Mouse (Mus musculus) liver, embryonic 14.5 days (tissue): ENCODE data around the gene Pirb.

Source experiments
- CTCF ChIP-seq: IDR thresholded peaks from 2 replicates; pipeline ENCODE4 v1.5.1; 2016; ENCODE audit warnings: antibody characterized with exemption, low read depth, control low read depth
- EP300 ChIP-seq: IDR thresholded peaks from 2 replicates; pipeline ENCODE4 v1.6.1; 2016; ENCODE audit warnings: antibody characterized with exemption, low read depth

DNA sequence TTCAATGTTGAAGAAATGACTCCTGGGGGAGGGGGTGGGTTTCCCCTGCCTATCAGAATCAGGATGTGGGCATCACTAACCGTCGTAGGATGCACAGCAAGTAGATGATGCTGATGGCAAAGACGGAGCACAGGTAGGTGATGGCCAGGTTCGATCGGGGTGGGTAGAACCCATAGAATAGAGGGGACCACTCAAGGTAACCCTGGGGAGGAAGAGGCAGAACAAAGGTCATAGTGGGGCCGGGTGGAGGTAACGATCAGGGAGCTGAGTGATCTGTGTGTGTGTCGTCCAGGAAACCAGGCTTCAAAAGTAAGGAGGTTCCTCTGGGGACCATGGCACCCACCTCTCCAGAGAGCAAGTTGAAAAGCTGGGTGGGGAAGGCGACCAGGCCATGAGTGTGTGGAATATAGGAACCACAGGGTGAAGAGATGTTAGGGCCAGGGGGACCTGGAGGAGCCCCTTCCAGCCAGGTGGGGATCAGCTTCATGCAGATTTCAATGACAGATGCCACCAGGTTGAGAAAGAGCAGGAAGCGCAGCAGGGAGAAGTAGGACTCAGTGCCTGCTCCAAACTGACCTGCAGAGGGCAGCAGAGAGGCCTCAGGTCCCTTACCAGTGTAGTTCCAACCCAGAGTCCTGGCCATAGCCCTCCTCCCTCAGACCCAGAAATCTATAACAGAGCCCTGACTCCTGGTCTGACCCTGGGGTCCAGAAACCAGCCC lies 45.5 kb downstream of the Pirb start:
- TF ChIP-seq CTCF: peak; percentile 98
- TF ChIP-seq EP300: no peak
